Mouse (Mus musculus) ES-Bruce4 (cell line): ENCODE measurements around the gene Osbpl6.
"Not testable (repeated sequence)": the region's sequence is repeated elsewhere in the genome, so short reads cannot be mapped to it uniquely, and the experiment has no call there.

Source experiments
- CTCF ChIP-seq: IDR thresholded peaks from one replicate; pipeline ENCODE4 v1.8.1; 2011; ENCODE audit warnings: low read depth, low read length
- POLR2A ChIP-seq: IDR thresholded peaks from one replicate; pipeline ENCODE4 v1.8.1; 2011; ENCODE audit warnings: low read length; ENCODE audit not compliant: insufficient read depth

DNA sequence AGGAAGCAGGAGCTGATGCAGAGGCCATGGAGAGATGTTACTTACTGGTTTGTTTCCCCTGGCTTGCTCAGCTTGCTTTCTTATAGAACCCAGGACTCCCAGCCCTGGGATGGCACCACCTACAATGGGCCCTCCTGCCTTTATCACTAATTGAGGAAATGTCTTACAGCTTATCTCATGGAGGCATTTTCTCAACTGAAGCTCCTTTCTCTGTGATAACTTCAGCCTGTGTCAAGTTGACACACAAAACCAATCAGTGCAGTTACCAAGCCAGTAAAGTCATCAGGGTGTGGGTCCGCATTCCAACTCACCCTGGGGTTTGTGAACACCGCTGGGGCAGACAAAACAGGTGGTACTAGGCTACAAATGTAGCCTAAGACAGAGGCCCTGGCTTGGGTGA, 216.0 kb downstream of the Osbpl6 start:
- not testable (repeated sequence) for TF ChIP-seq CTCF, POLR2A
